Mouse (Mus musculus): Measurements from ENCODE around the gene Rab3a.
A peak's percentile ranks its signal among the peaks of the same experiment; 100 is the strongest.

Rab3a gene

DNA sequence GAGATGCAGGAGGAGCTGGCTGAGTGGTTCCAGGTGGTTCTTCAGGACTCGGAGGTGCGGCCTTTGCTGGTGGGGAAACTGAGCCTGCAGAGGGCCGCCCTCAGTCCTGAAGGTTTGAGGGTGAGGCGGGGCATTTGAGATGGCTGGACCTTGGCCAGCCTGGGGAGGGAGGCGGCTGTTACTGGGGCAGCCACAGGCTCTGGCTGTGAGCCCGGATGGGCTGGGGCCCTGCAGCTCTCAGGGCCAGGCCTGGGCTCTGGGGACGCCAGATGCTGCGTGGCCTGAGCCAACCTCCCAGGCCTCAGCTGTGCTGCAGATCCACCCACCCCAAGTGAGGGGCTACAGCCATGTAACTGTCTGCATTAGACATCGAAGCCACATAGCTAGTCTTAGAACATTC is 19.4 kb downstream of the Rab3a start:
- DNase-seq (ENCODE audit: extremely low spot score, low spot score), result no peak

DNA sequence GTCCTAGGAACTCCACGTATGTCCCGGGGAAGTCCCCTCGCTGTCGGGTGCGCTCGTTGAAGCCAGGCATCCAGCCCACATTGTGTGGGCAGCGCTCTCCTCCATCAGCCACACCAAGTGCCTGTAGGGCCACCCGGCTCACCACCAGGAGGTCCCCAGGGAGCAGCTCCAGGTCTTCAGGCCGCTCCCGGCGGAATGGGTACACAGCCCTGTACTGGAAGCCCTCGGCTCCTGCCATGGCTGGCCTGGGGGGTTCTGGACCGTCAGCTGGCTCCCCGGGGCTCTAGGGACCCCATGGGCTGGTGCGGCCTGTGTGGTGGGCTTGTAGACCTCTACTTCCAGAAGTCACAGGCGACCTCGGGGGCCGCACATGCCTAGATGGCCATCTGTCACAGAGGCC is 20.3 kb downstream of the Rab3a start:
- no peak for DNase-seq (ENCODE audit: extremely low spot score, low spot score)

DNA sequence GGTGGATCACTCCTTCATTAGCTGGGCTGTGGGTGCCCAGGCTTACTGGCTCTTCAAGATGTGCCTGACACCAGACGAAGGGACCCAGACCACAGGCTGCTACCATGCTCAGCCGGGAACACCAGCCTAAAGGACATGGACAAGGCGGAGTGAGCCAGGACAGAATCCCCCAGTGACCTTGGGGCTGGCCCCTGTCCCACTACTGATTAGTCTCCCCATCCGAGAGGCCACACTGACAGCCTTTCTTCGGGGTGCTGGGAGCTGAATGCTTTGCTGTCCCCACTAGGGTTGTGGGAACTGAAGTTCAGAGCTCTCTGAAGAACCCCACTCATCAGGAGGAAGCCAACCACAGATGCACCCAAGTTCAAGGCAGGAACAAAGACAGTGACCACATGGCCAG is 20.7 kb downstream of the Rab3a start:
- DNase-seq (ENCODE audit: extremely low spot score, low spot score), result no peak

DNA sequence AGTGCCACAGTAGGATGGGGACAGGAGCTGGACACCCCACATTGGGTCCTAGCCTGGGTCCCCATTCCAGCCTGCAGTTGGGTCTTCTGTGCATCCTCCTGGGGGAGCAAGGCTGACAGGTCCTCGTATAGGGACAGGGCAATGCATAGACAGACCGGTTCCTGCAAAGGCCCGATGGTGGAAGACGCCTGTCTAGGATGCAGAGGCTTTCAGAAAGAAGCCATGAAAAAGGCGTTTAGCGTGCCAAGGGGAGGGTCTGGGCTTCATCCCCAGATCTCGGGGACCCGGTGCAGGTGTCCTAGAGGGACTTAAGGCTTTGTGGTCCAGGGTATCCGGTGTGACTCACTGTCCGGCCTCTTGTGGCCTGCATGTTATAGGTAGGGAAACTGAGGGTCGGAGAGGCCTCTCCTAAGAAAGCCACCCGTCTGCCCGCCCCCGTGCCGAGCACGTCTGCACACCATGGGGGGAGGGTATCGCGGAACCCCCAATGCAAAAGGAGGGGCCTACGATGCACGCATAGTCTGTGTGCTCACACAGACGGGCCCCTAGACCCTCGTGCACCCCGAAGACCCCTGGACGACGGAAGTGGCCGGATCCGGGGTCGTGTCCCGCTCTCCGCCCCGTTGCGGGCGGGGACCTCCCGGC is 21.5 kb downstream of the Rab3a start:
- DNase-seq (ENCODE audit: extremely low spot score, low spot score), result peak; percentile 39

DNA sequence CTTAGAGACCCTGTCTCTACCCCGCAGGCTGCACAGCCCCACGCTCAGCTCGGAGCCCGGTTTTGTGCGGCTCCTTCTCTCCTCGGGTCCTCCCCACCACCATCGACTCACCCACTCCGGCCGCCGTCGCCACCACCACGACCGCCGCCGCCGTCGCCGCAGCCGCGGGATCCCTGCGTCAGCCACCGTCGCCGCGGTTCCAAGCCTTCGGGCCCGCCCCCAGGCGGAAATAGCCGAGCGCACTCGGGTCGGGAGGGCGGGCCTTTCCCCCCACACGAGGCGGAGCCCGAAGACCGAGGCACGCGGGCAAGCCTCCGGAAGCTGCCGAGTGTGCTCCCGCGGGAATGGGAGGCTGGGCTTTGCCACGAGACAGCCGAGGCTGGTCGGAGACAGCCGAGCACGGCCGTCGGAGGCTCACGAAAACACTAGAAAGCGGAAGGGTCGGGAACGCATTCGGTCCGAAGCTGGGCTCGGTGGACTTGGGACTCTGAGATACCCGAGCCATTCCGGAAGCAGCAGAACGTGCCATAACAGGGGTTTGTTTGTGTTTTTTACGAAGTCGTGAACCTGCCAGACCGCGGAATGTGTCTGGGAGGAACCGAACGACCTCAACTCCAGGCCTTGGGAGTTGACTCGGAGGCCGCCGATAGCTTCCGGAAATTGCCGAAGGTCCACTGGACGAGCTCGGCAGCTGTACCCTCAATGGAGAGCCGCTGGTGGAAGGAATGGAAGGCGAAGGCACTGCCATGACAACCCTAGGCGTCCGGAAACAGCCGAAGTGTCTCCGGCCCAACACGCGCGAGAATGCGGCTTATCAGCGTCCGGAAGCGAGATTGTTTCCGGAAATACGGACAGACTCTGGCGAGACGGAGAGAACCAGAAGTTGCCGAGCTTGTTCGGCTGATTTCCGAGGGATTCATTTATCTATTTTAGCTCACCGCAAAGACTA is 22.3 kb downstream of the Rab3a start, which contains the start of gene Pik3r2:
Gene Pik3r2 (minus strand): TSS at position 218 of the 949 bp plus-strand sequence.
- DNase-seq (ENCODE audit: extremely low spot score, low spot score), result peak; percentile 98

DNA sequence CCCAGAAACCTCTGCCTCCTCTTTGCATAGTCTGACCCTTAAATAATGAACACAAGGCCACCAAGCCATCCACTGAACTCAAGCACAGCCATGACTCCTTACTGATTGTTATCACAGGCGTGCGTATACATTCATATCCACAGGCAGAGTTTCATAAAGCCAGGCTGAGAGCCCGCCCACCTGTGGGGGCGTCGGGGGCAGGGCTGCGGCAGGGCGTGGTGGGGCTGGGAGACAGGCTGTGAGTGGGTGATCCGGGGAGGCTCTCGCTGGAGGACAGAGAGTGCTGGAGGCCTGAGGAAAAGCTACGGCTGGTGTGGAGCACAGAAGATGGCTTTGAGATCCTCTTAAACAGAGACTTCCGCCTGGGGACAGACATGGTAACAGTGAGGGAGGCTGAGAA is 25.6 kb downstream of the Rab3a start:
- no peak for DNase-seq (ENCODE audit: extremely low spot score, low spot score)

DNA sequence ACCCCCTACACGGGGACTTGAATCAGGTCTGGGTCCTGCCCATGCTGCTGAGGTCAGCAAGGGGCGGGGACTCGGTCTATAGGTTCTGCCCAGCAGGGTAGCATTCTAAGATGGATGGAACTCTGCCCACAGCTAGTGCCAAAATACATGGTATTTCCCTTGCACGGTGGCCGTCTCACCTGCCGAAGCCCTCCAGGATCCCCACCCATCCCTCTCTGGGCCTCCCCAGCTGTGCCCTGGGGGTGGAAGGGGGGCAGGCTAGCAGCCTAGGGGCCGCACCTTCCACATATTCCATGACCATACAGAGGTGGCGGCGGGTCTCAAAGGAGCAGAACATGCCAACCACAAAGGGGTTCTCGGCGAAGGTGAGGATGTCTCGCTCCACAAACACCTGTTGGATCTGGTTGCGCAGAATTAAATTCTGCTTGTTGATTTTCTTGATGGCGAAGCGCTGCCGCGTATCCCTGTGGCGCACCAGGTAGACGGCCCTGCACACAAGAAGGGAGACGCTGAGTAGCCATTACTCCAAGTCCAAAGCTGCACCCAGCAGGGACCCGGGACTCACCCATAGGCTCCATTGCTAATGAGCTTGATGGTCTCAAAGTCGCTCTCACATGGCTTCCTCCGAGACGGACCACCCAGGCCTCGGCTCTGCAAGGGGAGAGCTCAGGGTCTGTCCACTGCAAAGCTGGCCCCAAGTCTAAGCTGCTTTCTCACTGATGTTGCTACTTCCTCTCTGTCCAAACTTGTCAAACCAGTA is 32.0 kb downstream of the Rab3a start:
- DNase-seq (ENCODE audit: extremely low spot score, low spot score), result no peak

DNA sequence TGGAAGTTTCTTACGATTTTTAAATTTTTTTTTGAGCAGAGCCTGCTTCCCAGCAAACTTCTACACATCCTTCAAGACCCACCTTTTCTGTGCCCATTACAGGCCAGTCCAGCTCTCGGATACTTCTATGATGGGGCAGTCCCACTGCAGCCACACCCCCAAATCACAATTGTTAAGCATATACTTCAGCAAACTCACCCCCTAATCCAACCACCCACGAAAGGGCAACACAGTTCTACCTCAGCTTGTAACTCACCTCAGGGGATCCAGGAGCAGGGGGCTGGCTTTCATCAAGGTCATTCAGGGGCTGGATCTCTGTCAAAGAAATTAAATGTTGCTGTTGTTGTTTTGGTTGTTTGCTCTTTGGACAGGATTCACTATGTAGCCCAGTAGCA is 32.6 kb downstream of the Rab3a start:
- no peak for DNase-seq (ENCODE audit: extremely low spot score, low spot score)

DNA sequence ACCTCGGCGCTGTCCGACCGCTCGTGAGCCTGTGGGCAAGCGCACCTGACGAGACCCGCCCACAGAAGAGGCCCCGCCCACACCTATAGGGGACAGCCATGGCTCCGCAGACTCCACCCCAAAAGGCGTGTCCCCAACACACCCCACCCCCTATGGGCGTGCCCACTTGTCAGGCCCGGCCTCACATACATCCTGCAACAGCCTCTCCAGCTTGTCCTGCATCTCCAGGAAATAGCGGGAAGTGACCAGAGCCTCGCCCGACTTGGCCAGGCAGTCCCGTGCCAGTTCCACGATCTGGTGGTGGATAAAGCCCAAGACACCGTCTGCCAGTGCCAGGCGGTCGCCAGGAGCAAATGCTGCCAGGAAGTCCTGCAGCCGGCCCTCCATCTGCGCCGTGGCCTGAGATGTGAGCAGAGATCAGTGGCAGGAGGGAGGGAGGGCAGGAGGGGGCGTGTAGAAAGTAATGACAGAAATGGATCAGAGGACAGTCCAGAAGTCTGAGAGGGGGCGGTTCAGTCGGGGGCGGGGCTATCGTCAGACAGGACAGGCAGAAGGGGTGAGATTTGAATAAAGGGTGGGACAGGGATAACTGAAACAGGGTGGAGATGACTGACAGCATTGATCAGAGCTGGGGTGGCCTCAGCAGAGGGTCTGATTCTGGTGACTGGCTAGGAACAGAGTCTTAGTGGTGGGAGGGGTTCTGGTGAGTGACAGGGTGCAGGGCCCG is 33.6 kb downstream of the Rab3a start:
- DNase-seq (ENCODE audit: extremely low spot score, low spot score), result peak; percentile 70

DNA sequence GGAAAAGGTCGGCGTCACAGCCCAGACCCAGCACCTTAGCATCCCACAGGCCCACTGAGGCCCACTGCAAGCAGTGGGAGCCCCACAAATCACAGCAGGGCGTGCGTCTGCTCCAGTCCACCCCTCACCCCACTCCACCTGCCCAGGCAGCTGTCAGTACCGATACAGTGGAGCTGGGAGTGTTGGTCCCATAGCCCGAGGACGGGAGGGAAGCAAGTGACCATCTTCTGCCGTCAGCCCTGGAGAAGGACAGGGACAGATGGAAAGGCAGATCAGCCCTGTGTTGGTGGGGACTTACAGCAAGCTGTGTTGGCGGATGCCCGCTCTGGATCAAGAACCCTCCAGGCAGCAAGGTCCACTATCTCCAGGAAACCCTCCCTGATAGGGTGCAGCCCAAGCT is 34.6 kb downstream of the Rab3a start:
- no peak for DNase-seq (ENCODE audit: extremely low spot score, low spot score)

DNA sequence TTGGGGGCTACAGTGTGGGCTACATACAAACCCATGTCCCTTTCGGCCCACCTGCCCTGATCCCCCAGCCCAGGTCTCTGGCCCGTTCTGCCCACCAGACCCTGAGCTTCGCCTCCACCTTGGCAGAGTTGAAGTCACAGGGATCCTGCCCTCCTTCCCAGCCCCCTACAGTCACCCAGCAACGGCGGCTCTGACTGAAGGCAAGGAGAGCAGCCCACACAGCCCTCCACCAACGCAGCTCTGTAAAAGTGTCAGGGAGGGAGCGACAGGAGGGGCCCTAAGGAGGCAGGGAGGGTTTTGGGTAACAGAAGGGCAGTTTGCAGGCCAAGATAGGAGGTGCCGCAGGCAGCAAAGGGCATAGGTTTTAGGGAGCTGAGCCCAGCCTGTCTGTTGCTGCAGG is 36.4 kb downstream of the Rab3a start:
- DNase-seq (ENCODE audit: extremely low spot score, low spot score), result no peak

DNA sequence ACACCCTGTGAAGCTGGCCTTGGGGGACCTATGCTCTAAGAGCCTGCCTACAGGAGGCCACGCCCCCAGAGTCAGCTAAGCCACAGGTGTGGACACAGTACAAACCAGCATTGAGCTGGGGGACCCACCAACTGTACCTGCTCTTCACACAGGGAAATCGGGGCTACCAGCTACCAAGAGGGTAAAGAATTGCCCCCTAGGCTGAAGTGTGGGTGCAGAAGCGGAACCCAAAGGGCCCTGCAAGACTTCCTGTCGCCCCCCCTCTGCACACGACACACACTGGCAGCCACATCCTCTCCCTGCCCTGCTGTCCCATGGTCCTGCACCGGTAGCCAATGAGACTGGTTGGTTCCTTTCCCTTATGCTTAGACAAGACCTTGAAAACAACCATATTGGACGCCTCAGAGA is 36.8 kb downstream of the Rab3a start:
- DNase-seq (ENCODE audit: extremely low spot score, low spot score), result no peak

DNA sequence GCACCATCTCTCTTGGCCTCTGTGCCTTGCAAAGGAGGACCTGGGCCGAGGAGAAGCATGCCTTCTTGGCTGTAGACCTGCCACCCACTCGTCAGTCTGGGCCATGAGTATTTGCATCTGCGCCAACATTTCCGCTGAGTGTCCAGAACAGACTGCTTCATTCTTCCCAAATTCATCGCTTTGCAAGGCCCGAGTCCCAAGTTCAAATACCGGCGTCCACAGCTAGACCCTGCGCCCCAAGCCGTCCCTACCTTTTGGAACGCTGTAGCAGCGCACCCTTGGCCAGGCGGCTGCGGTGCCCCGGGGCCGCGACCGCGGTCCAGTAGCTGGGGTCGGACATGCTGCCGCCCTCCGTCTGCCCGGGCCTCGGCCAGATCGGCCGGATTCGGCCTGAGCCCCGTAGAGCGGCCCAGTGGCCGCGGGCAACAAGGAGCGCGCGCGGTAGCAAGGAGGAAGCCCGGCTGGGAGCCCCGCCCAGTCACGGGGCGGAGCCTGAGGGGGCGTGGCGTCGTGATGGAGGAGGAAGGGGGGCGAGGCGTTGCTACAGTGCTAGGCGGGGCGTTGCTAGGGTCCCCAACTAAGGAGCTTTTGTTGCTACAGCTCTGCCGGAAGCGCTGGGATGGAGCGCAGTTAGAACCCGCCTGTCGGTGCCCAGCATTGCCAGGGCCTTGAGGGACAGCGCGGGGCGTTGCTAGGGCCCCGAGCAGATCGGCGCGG is 37.7 kb downstream of the Rab3a start:
- peak; percentile 98 for DNase-seq (ENCODE audit: extremely low spot score, low spot score)

DNA sequence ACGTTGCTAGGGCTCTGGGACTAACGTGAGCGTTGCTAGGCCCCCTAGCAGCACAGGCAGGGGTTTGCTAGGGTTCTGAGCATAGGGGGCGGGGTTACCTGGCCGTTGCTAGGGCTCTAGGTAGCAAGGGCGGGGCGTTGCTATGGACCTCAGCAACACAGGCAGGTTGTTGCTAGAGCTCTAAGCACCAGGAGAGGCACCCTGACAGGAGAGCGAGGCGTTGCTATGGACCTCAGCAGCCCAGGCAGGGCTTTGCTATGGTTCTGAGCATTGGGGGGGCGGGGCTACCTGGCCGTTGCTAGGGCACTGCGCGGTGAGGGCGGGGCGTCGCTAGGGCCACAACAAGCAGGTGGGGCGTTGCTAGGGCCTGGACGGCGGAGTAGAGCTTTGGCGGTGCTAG is 38.2 kb downstream of the Rab3a start:
- no peak for DNase-seq (ENCODE audit: extremely low spot score, low spot score)

DNA sequence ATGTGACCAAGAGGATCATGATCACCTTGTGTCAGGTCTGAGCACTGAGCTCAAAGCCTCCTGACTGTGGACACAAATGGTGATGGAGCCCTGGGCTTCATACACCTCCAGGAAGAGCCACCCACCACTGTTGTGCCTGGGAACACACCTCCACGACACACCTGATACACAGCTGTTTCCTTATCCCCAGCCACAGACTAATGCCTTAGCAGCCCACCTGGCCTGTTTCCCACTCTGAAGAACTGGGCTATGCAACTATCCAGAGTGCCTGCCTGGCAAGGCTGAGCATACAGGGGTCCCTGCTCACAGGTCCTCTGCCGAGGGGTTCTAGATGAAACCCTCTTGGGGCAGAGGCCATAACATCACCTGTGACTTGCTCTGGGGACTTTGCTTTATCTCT is 39.7 kb downstream of the Rab3a start:
- DNase-seq (ENCODE audit: extremely low spot score, low spot score), result no peak

DNA sequence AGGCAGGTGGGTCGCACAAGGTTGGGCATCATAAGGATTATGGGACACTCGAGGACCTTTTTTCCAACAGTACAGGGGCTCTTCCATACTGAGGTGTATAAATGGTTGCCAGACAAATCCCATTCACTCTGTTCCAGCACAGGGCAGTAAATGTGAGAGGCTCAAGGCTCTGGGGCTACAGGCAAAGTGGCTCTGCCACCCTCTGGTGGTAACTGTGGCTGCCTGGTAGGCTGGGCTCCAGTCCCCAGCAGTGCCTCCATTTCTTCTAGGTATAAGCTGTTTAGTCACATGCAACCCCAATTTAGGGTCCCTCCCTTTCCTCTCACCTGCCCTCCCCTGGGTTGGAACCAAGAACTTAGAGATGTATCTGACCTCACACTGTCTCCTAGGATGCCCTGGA is 40.9 kb downstream of the Rab3a start:
- DNase-seq (ENCODE audit: extremely low spot score, low spot score), result no peak

DNA sequence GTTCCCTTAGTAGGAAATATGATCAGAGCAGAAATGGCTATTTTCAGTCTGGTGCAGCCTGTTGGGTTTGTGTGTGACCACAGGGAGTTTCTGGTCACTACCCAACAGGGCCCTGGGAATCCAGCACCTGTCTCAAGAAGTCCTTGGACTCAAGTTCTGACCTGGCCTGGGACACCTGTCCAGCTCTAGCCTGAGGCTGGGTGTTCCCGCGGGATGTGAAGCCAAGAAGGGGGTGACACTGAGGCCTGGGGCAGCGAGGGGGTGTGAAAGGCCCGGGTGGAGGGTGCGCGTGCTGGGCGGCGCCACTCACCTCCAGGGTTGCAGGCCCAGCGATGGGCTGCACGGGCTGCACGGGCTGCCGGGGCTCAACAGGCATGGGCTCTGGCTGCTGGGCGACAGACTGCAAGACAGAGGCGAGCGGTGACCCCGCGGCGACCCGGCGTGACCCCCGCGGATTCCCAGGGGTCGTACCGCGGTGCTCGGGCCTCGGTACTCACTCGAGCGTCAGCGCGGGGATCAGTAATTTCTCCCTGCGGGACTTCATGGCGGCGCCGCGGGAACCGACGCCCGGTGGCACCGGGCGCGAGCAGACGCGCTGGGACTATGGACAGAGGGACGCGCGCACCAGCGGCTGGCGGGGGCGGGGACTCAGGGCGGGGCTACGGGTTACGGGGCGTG is 42.1 kb downstream of the Rab3a start:
- peak; percentile 36 for DNase-seq (ENCODE audit: extremely low spot score, low spot score)

DNA sequence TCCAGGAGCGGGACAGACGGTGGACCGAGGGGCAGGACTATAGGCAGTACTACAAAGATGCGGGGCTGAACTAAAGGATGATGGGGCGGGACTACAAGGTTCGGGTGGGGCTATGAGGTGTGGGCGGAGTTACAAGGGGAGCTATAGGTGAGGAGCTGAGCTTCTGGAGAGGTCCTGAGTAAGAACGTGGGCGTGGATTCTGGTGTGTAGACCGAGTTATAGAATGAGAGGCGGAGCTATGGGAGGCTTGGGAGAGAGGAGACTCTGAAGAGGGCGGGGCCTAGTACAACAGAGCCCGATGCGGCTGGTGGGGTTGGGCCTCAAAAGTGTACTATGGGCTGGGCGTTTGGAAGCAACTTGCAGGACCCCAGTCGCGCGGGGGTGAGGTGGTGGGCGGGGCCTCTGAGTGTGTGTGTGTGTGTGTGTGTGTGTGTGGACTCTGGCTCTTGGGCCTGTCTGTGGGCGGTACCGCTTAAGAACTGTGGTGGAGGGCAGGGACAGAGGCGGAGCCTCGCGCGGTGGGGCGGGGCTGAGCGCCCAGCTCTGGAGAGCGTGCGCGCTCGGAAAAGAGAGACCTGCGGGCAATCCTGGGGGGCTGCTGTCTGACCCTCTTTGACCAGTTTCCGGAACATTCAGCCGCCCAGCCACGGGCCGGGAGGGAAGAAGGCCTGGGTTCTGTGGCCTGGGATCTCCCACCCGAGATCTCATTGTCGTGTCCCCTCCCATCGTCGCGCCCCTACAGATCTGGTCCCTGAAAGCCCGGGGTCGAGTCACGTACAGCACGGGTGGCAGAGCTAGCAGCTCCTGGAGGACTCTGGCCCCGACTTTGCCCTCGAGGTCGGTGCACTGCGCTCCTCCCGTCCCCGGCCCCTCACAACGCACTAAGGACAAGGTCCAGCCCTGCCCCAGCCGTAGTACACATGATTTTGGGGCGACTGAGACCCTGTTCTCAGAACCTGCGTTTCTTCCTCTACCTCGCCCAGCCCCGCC is 42.9 kb downstream of the Rab3a start:
- DNase-seq (ENCODE audit: extremely low spot score, low spot score), result peak; percentile 91

DNA sequence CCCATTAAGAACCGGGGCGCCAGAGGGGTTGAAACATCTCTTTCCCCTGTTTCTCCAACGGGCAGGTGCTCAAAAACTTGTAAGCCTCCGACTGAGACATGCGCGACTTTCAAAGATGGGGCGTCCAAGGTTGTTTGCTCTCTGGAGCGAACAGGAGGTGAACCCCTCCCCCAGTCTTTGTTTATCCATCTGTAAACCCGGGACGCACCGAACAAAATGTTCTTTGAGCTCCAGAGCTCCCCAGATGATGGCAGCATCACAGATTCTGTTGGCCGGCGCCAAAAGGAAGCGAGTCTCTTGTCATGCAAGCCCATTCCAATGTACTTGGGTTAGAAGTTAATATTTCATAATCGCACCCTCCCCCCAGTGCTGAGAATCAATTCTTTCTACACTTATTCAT is 43.8 kb downstream of the Rab3a start:
- DNase-seq (ENCODE audit: extremely low spot score, low spot score), result no peak

All from neural tube, embryonic 10.5 days (tissue).